Comparison of ENCODE assay signal across 20 mouse cellular contexts in genomic region chr4:95078625-95079024, GRCm38 (mm10).
"Had no signal": no experiment of that assay in that cellular context is flagged by ENCODE, and none has a peak within 500 bp of the region (broad histone marks: within the 10 kb centered on the region; RNA-seq: fewer than 3 reads in every experiment).

No protein-coding gene starts in this region.

- H3K9ac ChIP-seq: limb, embryonic 13.5 days; liver, embryonic 12.5 days; liver, embryonic 15.5 days; midbrain, embryonic 12.5 days; neural tube, embryonic 13.5 days; stomach, embryonic 15.5 days had no signal

- H3K9me3 ChIP-seq: limb, embryonic 10.5 days; limb, embryonic 13.5 days; liver, embryonic 12.5 days; liver, embryonic 15.5 days; midbrain, embryonic 12.5 days; neural tube, embryonic 13.5 days; stomach, embryonic 15.5 days had no signal

- H3K27me3 ChIP-seq: limb, embryonic 13.5 days; liver, embryonic 15.5 days; midbrain, embryonic 12.5 days; neural tube, embryonic 13.5 days; stomach, embryonic 15.5 days had no signal

- DNase-seq: kidney, adult 2 months; kidney, postnatal 25 days; layer of hippocampus, adult 9-11 months; liver; retina, postnatal 1 day; right cerebral cortex, postnatal 25 days; spleen, adult 18-20 months; thymus, postnatal 25 days had no signal

- ATAC-seq: intestine, postnatal 0 days; liver, embryonic 12.5 days had no signal

- H3K36me3 ChIP-seq: limb, embryonic 10.5 days; limb, embryonic 13.5 days; liver, embryonic 12.5 days; liver, embryonic 15.5 days; midbrain, embryonic 12.5 days; neural tube, embryonic 13.5 days; stomach, embryonic 15.5 days had no signal

- H3K4me2 ChIP-seq: limb, embryonic 13.5 days; liver, embryonic 12.5 days; liver, embryonic 15.5 days; midbrain, embryonic 12.5 days; neural tube, embryonic 13.5 days; stomach, embryonic 15.5 days had no signal

- H3K4me3 ChIP-seq: layer of hippocampus, adult 2 months; limb, embryonic 10.5 days; limb, embryonic 13.5 days; liver, embryonic 12.5 days; liver, embryonic 15.5 days; megakaryocyte, embryonic 14.5 days; midbrain, embryonic 12.5 days; myocyte; neural tube, embryonic 13.5 days; stomach, embryonic 15.5 days had no signal

- H3K27ac ChIP-seq: kidney, postnatal 0 days; layer of hippocampus, adult 2 months; limb, embryonic 13.5 days; liver, embryonic 12.5 days; liver, embryonic 15.5 days; midbrain, embryonic 12.5 days; neural tube, embryonic 13.5 days; stomach, embryonic 15.5 days had no signal
